Mouse (Mus musculus): ENCODE results near the gene Ncaph. TPM values are rescaled to one million over a fixed set of nuclear protein-coding genes. Genes with fewer than 3 reads are reported as not detected.

The Ncaph gene
- polyA plus RNA-seq, 1 experiment from 2014 or later: 112 TPM

Other genes starting within 250 kb of the Ncaph start
- gene Sppl2a, start 200.7 kb downstream of the Ncaph start, polyA plus RNA-seq (2016; fragmentation: Nextera tagmentation; extraction: Ambion mirVana): 41.3 and 42.8 TPM in 2 replicates
- 12.3 and 13.8 TPM in 2 replicates for gene Ap4e1, start 125.2 kb downstream of the Ncaph start, polyA plus RNA-seq (2016; fragmentation: Nextera tagmentation; extraction: Ambion mirVana)
- gene Blvra, start 63.3 kb downstream of the Ncaph start, polyA plus RNA-seq (2016; fragmentation: Nextera tagmentation; extraction: Ambion mirVana): 35.6 and 40.2 TPM in 2 replicates
- gene Itpripl1, start 9.5 kb upstream of the Ncaph start, polyA plus RNA-seq (2016; fragmentation: Nextera tagmentation; extraction: Ambion mirVana): 20.8 and 23.0 TPM in 2 replicates
- 2.2 and 2.3 TPM in 2 replicates for gene 1810024B03Rik, start 74.3 kb upstream of the Ncaph start, polyA plus RNA-seq (2016; fragmentation: Nextera tagmentation; extraction: Ambion mirVana)
- 98.3 and 104 TPM in 2 replicates for gene Snrnp200, start 74.4 kb upstream of the Ncaph start, polyA plus RNA-seq (2016; fragmentation: Nextera tagmentation; extraction: Ambion mirVana)
- 65.1 and 65.9 TPM in 2 replicates for gene Ciao1, start 113.9 kb upstream of the Ncaph start, polyA plus RNA-seq (2016; fragmentation: Nextera tagmentation; extraction: Ambion mirVana)
- gene Tmem127, start 114.0 kb upstream of the Ncaph start, polyA plus RNA-seq (2016; fragmentation: Nextera tagmentation; extraction: Ambion mirVana): 26.5 and 29.6 TPM in 2 replicates
- 86.5 and 89.6 TPM in 2 replicates for gene Stard7, start 136.3 kb upstream of the Ncaph start, polyA plus RNA-seq (2016; fragmentation: Nextera tagmentation; extraction: Ambion mirVana)
- 6.5 and 7.0 TPM in 2 replicates for gene Dusp2, start 202.2 kb upstream of the Ncaph start, polyA plus RNA-seq (2016; fragmentation: Nextera tagmentation; extraction: Ambion mirVana)
- gene Astl, start 204.7 kb upstream of the Ncaph start, polyA plus RNA-seq (2016; fragmentation: Nextera tagmentation; extraction: Ambion mirVana): not detected in 2 replicates
- 1.3 and 1.6 TPM in 2 replicates for gene Adra2b, start 229.3 kb upstream of the Ncaph start, polyA plus RNA-seq (2016; fragmentation: Nextera tagmentation; extraction: Ambion mirVana)

All from limb, embryonic 12.5 days (tissue).